Mouse (Mus musculus) kidney, adult 9 months (tissue): Measurements from ENCODE around the gene Spred3.
"Not testable (repeated sequence)": the region's sequence is repeated elsewhere in the genome, so short reads cannot be mapped to it uniquely, and the experiment has no call there.

Experiments
- DNase-seq: peaks from one replicate; pipeline ENCODE4 v3.0.0; 2022

Spred3 gene

DNA sequence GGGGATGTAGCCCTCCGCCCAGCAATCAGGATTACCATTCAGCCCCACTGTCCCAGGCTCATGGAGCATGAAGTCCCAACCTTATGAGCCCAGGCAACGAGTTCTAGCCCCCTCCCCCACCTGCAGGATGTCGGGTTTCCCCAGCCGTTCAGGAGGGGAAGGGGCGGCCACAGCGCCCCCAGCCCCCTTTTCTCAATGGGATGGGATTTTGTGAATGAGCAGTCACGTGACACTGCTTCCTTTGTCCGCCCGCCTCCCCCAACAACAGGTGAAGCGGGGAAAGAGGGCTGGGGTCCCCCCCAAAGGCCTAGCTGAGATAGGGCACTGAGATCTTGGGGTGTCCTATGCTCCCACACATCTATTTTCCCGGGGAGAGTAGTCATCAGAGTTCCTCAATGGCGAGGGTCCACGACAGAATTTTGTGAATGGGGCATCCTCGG lies 1.4 kb downstream of the Spred3 start:
- DNase-seq: no peak

DNA sequence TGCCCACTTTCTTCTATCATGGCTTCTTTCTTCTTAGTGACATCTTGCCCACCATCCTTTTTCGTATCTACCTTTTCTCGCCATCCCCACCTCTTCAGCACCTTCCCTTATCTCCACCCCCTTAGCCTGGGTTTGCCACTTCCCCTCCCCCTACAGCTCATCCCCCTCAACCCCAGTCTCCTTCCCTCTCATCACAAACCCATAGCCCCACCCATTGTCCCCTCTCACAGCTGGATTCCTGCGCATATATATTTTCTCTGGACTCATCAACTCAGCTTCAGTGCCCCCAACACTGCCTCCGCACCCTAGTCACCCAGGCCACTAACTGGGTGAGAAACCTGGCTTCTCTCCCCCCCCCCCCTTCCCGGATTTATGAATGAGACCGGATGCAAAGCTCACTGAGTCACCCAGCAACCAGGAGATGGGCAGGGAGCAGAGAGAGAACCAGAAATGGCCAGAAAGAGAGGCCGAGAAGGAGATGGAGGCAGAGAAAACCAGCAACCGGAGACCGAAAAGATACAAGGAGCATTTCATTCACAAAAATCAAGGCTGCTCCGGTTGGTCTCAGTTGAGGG lies 2.0 kb downstream of the Spred3 start:
- no peak for DNase-seq

DNA sequence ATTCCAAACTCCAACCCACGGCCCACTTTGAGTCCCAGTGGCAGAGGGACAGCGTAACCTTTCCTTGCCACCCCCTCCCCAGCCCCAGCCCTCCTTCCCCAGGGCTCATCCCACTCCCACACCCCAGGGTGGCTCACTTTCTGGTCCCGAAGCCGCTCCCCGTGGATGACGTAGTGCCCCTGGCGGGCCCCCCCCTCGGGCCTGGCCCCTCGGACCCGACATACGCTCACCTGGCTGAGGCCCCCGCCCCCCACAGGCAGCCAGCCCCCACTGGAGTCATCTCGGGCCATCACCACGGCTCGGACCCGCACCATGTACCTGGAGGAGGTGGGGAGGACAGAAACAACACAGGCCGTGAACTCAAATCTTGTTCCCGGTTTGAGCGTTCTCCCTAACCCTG lies 2.6 kb downstream of the Spred3 start:
- DNase-seq: no peak

DNA sequence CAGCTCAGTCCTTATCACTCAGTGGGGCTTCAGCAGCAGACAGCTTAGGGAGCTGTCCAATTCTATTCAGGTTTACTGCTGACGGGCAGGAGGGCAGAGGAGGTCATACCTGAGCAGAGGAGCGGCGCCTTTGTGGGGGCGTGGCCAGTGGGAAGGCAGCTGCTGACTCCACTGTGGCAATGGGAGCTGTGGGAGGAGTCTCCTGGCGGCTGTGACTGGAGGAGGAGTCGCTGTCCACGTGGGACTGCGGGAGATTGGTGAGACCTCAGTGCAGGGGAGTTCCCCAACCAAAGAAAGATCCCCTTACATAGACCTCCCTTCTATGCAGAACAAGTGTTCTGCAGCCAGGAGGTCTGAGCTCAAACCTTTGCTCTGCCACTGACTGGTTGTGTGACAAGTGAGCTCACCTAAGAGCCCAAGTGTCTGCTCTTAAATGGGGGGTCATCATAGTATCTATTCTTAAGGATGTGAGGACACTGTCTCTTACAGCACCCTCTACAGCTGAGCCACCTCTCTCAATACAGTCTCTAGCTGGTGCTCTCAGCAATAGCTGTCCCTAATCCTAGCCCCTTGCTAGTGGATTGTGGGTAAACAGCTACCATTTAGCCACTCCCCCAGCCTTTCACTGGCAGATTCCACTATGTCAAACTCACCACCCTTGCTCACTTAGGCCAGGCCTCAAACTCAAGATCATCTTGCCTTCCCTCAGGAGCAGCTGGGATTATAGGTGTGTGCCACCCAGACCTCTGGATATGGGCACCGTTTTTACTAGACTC lies 7.3 kb downstream of the Spred3 start:
- peak; percentile 79 for DNase-seq

DNA sequence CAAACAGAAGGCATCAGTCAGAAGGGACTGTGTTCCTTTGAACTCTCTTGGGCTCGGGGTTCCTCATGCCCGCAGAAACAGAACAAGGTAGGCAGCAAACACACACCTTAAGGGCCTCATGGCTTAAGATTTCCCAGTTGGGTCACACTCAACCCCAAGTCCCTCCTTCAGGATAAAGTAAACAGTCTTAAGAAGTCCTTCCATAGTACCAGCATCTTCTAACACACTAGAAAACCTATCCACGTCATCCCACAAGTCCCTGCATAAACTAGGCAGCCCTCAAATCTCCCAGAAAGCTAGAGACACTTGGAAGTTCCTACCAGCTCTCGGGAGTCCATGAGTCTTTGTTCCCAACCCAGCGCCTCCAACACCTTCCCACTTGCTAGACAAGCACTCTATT lies 7.9 kb downstream of the Spred3 start:
- no peak for DNase-seq

DNA sequence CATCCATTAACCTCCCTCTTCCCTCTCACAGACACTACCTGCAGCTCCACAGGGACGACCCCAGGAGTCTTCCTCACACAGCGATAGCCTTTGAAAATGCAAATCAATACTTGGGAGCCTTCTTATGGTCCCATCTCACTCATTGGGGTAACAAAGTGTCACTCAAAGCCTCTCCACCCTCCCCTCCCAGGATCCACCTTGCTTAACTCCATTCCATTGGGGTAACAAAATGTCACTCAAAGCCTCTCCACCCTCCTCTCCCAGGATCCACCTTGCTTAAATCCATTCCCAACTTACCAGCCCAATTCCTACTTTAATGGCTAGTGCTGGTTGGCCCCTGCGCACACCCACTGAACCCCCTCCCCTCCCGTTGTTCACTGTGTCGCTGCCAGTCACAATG lies 11.9 kb downstream of the Spred3 start:
- no peak for DNase-seq

DNA sequence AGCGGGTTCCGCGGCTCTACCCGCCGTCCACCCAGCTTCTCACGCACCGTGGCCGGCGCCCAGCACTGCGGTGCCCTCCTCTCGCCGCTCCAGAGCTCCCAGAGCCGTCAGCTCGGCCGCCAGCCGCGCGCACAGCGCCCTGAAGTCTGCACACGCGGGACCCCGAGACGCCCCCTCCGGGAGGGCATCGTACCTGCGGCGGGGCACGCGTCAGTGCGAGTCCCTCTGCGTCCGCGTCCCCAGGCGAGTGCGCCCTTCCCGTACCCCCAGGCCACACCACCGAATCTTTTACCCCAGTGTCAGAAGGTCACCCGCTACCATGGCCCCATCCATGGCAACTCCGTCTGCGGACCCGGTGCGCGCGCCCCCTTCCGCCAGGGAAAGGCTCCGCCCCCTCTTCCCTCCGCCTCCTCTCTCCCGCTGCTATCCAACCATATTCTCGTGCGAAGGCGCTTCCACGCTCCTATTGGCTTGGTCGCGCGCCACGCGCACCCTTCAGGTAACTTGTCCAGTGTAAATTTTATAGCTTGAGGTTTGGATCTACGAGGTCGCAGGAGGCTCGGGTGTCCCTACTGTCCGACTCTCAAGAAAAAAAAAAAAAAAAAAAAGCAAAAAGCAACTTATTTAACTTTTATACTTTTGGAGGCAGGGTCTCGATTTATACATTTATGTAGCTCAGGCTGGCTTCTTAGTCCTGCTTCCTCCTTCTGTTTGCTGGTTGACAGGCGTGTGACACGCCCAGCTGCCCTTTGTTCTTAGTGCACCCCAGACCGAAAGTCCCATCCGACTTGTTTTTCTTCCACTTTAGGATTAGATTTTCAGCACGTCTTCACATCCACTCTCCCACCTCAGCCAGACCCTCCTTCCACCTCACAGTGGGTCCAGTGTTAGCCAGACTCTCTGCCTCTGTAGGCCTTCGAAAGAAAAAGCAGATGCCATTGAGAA lies 14.1 kb downstream of the Spred3 start, which contains the start of gene Fam98c:
Gene Fam98c, minus strand, starts transcription at position 397 of the 945 bp plus-strand sequence.
- DNase-seq: peak; percentile 90

DNA sequence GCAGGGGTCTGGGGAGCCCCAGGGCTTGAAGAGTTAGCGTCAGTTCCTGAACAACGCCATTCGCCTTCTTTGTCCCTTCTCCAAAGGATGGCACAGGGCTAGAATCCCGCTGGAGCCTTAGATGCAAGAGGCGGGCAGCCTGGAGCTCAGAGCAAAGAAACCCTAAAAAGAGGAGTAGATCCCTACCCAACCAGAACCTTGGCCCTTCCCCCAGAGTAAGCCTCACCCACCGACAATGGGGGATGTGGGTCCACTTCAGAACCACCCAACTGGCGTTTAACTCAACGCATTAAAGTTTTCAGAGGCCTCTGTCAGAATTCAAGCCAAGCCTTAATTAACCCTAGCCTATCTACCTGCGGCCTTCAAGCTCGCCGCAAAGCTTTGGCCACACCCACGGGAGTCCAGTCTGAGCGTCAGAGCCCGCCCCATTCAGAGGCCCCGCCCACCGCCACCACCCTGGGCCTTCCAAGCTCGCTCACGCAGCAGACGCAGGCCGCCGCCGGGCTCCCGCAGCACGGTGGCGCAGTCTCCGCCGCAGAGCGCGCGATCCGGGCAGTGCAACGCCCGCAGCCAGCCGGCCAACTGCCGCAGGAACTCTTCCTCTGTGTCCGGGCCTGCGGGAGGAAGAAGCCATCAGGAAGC lies 14.9 kb downstream of the Spred3 start:
- peak; percentile 91 for DNase-seq

DNA sequence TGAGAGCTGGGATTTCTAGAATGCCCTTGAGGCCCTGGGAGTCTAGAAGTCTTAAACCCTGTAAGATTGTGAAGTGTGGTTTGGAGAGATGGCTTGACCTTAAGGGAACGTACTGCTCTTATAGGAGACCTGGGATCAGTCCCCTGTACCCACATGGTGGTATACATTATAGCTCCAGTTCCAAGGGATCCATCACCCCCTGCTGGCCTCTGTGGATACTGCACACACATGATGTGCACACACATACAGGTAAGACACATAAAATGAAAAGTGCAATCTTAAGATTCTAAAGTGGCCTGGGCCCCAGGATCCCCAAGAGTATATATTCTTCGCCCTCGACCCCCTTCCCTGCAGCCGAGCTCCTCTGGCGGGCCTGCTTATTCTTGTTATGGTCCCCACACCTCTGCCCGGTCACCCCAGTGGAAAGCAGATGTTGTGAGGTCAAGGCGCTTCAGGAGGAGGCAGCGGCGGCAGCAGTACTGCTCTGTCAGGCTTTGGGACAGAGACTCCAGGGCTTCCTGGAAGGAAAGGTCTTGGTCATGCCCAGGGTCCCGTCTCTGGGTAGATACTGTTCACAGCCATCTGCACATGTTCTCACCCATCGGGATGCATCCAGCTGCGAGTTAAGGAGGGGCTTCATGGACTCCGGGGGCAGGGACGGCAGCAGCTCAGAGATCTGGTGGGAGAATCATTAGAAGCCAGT lies 16.0 kb downstream of the Spred3 start:
- DNase-seq: no peak

DNA sequence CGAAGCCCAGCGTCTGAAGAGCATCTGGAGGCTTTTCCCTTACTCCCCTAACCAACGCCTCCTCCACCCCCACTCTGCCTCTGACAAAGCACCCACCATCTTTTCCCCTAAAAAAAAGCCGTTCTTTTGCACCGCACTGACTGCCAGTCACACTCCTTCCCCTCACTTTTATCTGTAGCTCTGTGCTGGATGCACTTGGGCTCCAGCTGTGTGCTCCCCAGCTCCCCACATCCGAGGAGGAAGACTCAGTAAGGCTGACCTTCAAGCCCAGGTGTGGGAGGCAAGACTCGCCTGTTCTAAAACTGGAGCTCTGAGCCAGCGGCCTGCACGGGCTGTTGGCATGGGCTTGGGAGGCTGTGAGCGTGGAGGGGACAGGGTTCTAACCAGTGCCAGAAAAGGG lies 18.7 kb downstream of the Spred3 start:
- no peak for DNase-seq

DNA sequence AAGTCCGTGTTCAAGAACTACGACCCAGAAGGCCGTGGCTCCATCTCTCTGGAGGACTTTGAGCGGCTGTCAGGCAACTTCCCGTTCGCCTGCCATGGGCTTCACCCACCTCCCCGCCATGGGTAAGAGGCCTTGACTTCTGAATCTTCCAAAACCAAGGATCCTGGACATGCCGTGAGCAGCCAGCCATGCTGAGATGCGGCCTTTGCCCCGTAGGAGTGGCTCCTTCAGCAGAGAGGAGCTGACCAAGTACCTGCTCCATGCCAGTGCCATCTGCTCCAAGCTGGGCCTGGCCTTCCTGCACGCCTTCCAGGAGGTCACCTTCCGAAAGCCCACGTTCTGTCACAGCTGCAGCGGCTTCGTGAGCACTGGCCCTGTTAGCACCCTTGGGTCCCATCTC lies 21.4 kb downstream of the Spred3 start:
- DNase-seq: peak; percentile 65

DNA sequence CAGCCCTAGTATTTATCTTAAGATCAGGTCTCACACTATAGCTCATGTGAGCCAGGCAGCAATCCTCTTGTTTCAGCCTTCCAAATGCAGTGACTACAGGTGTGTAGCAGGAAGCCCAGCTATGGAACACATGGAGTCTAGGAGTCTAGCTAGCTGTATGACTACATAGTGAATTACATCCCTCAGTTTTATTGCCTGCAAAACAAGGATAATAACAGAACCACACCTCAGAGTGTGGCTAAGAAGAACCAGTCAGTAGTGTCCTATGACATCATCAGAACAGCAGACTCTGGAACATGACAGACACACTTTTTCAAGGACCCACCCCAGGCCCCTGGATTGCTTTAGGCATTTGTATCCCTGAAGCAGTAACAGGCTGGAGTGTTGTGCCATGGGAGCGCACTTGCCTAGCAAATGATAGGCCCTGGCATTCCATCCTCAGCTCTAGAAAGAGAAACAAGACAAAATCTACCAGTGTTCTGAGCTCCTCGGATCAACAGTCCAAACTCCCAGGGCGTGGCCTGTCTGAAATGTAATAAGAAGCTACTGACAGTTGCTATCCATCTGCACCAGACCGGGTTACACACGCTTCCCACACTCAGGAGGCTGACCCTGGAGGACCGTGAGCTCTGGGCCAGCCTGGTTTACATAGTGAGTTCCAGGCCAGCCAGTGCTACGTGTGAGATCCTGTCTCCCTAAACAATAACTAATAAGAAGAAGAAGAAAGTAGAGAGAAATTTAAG lies 23.4 kb downstream of the Spred3 start:
- no peak for DNase-seq

DNA sequence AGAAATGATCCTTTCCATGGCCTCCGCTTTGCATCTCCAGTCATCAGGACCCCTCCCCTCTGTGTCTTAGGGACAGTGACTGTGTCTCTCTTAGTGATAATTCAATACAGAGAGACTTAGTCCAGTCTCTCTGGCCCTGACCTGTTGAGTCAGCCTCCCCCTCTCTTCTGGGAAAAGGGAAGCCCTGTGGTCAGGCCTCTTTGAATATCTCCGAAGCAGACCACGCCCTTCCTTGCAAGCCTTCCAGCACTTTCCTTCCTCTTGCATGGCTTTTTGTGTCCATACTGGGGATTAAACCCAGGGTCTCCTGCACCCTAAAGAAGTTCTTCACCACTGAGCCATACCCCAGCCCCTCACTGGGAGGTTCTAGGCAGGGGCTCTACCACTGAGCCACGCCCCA lies 26.2 kb downstream of the Spred3 start:
- DNase-seq: no peak

DNA sequence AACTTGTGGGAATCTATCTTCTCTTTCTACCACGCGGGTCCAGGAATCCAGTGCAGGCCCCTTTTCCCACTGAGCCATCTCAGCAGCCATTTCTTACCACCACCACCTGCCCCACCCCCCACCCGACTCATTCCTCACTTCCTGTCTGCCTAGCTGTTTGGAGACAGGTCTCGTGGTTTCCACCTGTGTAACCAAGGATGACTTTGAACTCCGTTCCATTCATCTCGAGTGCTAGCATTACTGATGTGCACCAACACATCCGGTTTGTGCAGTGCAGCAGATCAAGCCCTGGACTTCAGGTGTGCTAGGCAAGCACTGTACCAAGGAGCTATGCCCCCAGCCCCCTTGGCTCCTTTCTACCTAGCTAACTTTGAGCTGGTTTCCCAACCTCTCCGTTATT lies 28.8 kb downstream of the Spred3 start:
- no peak for DNase-seq

DNA sequence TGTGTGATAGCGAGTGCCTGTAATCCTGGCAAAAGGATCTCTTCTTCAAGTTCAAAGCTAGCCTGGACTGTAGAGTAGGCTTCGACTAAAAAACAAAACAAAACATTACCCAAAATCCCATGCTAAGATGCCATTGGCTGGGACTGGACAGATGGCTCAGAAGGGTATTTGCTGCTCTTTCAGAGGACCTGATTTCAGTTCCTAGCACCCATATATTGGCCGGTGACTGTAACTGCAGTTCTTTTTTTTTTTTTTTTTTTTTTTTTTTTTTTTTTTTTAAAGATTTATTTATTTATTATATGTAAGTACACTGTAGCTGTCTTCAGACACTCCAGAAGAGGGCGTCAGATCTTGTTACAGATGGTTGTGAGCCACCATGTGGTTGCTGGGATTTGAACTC lies 31.0 kb downstream of the Spred3 start:
- not testable (repeated sequence) for DNase-seq

DNA sequence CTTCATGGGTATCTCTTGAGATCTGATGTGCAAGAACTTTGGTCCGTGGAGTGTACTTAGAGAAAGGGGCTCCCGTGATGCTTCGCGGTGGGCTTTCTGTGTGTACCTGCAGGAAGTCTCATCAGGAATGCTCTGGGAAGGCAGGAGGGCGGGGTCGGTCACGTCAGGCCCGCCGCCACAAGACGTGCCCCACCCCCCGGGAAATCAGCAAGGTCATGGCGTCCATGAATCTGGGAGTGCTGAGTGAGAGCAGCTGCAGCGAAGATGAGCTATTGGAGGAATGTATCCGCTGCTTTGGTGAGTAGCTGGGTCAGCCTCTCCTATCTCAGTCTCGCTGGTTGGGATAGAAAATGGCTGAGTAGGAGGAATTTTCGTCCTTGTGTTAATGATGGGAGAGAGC lies 32.8 kb downstream of the Spred3 start:
- no peak for DNase-seq

DNA sequence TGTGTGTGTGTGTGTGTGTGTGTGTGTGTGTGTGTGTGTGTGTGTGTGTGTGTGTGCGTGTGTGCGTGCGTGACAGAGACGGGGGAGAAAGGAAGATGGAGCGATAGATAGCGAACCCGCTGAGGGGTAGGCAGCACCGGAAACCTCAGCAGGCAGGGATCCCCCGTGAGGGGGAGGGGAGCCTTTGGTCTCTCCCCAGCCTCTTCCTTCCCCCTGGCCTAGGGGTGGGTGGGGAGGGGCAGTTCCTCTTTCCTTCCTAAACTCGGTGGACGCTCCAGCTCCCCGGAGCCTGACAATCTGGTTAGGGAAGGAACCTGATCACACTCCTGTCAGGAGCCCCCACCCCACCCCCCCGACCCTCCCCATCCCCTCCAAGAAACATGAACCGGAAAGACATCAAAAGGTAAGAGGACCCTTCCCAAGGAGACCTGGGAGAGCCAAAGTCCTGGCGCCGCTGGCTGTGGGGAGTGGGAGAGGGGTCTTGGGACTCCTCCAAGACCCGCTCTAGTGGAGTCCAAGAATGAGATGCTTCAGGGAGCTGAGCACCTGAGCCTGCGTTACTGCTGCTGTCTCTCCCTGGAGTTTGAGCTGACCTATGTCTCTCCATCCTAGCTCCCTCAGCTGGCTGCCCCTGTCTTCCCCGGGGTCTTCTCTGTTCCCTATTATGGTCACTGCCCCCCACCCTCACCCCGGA lies 35.4 kb downstream of the Spred3 start, which contains the start of gene Rasgrp4:
Gene Rasgrp4, plus strand, starts transcription at position 159 of the 694 bp plus-strand sequence.
- DNase-seq: no peak

DNA sequence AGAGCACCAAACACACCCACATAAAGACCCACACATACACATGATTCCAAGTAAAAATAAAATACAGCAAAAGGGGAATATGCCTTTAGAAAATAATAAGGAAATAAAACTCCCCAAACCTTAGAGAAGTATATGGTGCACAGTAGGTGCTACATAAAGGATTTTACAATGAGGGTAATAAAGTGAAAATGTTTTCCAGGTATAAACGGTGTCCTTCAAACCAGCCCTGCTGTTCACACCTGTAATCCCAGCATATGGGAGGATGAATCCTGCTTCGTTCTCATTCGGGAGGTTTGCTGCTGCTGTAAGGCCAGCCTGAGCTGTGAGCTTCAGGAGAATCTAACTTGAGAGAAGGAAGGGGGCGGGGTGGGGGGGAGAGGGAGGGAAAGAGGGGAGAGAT lies 36.0 kb downstream of the Spred3 start:
- no peak for DNase-seq

DNA sequence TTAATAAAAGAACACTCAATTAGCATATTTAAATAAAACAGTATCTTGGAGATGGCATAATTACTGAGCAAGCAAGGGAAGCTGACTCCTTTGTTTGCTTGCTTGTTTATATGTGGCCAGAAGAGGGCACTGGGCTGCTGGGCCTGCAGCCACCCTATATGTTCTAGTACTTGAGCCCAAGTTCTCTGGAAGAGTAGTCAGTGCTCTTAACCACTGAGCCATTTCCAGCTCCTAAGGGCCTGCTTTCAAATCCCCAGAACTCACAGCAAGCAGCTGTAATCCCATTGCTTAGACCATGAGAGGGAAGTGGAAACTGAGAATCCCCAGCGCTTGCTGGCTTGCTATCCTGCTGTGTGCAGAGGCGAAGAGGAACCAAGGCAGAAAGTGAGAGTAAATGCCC lies 41.5 kb downstream of the Spred3 start:
- DNase-seq: peak; percentile 12

DNA sequence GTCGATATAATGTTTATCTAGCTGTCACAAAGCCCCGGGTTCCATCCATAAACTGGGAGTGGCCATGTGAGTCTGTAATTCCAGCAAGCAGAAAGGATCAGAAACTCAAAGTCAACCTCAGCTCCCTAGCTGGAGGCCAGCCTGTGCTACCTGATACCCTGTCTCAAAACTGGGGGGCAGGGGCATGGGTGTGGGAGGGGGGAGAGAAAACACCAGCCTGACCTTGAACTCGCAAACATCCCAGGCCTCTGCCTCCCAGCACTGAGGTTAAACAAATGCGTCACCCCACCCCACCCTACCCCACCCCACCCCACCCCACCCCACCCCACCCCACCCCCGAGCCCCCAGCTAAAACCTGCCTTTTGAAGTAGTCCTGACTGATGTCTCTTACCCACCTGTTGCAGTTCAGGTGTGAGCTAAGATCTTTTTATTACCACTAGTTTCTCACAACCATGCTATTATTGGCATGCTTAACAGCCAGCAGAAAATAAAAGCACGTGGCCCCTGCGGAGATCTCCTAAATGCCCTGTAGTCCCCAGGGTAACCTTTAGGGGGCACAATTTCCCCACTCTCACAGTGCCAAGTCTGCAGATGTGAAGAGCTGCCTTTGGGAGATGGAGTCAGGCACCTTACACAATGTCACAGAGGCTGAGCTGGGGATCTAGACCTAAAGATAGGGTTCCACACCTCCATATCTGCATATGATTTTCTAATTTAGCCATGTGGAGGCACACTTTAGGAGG lies 43.9 kb downstream of the Spred3 start:
- DNase-seq: peak; percentile 82
